Mouse (Mus musculus) left cerebral cortex, postnatal 4 days (tissue): ENCODE measurements at regions not wholly inside any gene's neighbourhood (a gene's known extent, or its start where the extent isn't known, plus 50 kb on each side); places are given as distances from the start of the nearest gene placed in this dataset.
"Not testable (repeated sequence)": the region's sequence is repeated elsewhere in the genome, so short reads cannot be mapped to it uniquely, and the experiment has no call there.

ENCODE experiments used
- DNase-seq: peaks from one replicate; pipeline ENCODE4 v3.0.0-alpha.2; 2022
- intact Hi-C: fragments of 180-260 bp; cut with DNase I; formaldehyde crosslinking; loops from one replicate; pipeline ENCODE4 v1.15.1; 2025

DNA sequence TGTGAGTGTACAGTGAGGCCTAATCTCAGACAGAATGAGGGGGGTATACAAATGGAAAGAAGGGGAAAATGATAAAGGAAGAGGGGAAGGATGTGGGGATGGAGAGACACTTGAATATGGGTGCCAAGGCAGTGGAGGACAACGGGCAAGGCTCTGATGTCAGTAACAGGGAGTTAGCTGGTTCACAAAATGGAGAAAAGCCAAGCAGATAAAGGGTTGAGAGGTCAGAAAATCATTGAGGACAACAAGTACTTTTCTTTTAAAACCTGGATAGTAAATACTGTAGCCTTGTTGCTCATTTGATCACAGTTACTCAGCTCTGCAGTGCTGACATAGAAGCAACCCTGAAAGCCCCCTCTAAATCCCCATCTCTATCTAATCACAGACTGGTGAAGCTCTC is 588.3 kb downstream of the Pdcd6ip start:
- intact Hi-C loops = no loop called here
- DNase-seq = no peak

DNA sequence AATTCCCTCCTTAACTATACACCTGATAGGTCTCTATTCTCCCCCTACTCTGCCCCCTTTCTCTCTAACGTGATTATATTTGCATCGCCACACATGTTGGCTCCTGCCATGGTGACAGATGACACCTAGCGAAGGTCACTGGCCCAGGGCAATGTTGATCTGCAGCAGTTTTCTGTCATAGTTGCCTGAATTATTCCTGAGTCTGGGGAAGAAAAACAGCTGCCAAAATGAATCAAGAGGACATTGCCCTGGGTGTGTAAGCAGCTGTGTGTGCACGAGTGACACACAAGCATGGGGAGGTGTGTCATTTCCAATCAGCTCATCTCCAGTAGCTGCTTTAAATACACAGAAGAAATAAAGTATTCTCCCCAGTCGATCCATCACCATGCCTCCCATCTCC is 592.5 kb downstream of the Pdcd6ip start:
- peak; percentile 4 for DNase-seq
- intact Hi-C loops = no loop called here

DNA sequence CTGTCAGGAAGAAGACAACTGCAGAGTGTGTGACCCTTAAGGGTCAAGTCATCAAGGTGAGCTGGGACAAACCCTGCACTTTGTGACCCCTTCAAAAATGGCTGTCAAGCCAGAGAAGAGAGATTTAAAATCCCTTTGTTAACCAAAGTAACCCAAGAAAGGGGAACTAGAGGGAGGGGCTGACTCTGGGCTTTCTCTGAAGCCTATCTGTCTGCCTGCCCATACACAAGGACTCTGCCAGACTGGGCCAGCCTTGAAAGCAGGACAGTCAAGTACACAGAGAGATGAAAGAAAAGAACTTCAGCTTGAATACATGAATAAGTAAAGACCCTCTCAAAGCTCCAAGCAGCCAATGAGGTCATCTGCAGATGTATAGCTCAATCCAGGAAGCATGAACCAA is 595.3 kb downstream of the Pdcd6ip start:
- DNase-seq = no peak
- intact Hi-C loops = no loop called here

DNA sequence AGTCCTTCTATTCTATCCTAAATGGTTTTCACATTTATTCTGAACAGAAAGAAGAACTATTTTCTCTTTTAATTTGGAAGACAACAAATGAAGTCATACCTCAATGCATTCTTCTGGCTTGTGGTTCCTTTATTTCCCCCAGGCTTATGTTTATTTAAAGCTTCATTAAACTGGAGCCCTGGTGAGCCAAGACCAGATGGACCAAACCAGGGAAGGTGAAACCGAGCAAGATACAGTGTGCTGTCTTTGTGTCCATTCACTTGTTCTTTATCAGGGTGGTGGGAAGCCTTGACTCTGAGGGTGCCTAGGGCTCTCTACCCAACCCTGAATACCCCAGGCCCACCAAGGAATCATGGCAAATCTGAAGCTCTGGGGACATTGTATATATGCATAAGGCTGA is 606.3 kb downstream of the Pdcd6ip start:
- intact Hi-C loops = no loop called here
- DNase-seq = no peak

DNA sequence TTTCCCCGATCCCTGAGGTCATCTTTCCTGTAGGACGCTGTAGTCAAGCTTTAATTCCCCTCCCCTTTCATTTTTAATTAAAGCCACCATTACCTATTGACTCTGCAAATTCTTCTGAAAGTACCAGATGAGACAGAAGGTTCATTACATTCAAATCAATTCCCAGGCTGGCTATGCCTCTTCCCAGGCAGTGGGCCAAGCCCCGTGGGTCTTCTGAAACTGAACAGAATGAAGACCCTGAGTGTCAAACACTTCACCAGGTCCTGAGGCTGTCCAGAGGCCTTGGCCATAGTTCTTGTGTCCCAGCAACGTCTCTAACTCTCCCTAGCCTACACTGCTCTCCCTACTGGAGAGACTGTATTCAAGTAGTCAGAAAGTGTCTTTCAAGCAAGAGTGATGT is 607.4 kb downstream of the Pdcd6ip start:
- intact Hi-C loops = no loop called here
- peak; percentile 84 for DNase-seq

DNA sequence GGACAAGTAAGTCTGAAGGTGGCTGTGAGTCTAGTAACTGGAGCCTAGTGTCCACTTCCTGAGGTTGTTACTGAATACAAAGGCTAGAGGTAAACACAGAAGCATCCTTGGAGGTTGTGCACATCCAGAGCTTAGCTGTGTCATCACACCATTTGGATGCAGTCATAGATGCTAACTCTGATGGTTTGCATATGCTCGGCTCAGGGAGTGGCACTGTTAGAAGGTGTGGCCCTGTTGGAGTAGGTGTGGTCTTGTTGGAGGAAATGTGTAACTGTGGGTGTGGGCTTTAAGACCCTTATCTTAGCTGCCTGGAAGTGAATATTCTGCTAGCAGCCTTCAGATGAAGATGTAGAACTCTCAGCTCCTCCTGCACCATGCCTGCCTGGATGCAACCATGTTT is 612.6 kb downstream of the Pdcd6ip start:
- intact Hi-C loops, DNase-seq: not testable (repeated sequence)

DNA sequence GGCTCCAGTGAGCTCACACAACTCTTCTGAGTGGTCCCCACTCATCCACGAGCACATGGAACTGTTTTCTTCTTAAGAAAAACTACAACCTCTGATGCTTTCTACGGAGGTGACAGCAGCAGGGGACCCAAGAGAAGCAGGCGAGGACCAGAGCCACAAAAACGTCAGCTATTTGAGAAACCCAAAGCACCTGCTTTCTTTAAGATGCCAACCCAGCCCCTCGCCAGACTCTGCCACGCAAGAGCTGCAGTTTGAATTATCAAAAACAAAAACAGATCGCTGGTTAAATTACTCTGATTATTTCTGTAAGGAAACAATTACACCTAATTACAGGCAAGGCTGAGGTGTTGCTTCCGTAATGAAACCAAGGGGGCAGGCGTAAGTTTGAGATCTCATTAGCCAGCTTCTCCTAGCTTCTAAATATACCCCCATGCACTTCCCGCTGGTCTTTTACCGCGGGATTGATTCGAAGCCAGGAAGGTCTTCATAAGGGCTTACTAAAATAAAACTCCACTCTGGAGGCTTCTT is 614.1 kb downstream of the Pdcd6ip start:
- intact Hi-C loops = no loop called here
- DNase-seq = no peak

DNA sequence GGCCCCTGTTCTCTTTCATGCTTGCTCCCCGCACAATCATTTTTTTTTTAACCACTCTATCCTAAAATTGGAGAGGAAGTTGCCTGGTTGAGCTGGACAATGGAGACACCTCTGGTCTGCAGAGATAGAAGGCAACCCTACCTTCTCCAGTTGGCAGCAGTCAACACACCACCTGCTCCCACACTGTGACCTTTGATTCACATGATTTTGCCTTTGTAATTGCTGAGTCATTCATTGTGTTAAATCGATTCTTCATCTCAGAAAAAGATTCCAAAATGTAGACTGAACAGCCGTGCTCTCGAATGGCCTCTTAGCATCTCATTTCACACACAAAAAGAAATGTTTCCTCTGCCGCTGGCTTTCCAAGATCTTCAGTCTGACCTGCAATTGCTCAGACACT is 616.2 kb downstream of the Pdcd6ip start:
- DNase-seq = no peak
- intact Hi-C loops = no loop called here

DNA sequence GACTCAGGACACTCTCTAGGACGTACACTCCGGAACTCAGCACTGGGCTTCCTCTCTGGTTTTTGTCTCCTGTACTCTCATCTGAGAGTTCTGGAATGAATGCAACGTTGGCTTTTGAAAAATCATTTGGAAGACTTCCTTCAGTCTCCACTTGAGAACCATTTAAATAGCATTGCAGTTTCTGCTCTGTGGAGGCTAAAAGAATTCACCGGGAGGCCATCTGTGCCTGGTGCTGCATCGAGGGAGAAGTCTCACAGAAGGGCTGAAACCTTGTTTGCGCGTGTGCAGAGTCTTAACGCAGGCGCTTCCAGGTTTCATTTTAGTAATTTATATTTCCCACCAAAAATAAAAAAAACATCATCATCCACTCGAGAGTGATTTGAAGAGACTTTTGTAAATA is 620.3 kb downstream of the Pdcd6ip start:
- no peak for DNase-seq
- intact Hi-C loops = no loop called here

DNA sequence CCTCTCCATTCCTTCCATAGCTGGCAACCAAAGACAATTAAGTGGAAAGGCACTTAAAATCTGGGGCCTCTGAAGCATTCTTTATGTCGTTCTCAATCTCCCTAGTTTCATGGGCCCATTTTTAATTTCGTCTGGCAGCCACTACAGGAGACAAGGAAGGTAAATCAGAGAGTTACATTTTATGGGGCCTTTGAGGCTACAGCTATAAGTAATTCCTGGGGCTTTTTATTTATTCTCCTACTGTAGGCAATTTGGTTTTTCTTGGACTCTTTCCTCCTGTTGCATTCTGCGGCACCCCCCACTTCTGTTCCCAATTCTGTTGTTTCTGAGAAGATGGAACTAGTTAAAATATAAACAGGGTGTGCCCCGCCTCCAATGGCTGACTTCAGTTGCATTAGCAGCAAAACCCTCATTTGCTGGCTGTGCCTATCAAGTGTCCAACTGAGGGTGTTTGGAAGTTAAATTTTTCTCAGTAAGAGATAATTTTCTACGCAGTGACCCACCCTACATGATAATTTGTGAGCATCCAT is 622.7 kb downstream of the Pdcd6ip start:
- no peak for DNase-seq
- intact Hi-C loops = no loop called here

DNA sequence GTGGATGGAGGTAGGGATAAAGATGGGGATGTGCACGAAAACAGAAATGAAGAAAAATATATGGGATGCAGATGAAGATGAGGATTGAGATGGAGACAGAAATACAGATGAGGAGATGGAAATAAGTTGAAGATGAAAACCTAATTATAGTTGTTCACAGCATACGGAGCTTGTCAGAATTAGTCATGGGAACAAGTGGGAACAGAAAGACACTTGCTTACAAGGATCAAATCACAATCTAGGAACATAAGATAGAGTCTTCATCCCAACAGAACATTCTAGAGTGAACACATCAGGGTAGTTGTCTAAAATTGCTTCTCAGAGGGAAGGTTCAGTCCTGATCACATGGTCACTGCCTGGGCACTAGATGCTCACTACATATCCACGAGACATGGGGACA is 633.2 kb downstream of the Pdcd6ip start:
- intact Hi-C loops = no loop called here
- no peak for DNase-seq

DNA sequence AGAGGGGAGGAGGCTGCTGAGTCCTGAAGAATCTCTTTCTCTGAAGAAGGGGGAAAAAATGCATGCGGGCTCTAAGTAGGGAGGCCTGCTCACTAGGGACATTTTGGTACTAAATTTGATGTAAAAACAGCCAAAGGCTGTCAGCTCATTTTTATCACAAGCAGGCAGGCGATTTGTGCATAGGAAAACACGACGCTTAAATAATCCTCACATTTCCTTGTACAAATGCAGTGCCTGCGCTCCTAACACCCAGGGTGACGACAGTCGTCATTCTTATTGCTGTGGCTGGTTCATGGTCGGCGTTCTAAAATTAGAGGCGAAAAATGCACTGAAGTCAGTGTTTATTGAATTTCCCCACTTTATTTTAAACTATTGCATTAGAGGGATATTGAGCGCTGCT is 650.6 kb downstream of the Pdcd6ip start:
- intact Hi-C loops = no loop called here
- no peak for DNase-seq

DNA sequence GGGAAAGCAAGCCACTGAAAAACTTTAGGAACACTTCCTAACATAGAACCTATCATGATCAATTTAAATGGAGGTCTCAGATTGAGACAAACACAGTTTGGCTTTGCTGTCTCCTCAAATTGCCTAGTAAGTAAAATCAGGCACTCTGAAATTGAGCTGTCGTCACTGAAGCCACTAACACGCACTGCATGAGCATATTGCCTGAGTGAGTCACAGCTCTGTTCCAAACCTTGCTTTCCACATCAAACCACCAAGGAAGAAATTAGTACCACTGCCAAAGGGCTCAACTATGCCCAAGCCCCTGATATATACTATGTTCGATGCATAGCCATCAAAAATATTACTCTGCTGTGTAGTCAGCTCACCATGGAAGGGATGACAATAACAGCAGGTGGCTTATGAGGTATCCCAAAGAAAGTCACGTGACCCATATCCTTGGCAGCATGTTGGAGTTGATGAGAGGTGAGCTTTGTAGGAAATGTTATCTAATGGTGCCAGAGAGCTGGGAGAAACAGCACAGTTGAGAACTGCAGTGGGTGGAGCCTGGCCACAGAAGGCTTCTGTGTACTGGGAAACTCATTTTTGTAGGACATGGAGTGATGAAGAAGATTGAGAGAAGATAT is 663.4 kb downstream of the Pdcd6ip start:
- intact Hi-C loops = no loop called here
- no peak for DNase-seq

DNA sequence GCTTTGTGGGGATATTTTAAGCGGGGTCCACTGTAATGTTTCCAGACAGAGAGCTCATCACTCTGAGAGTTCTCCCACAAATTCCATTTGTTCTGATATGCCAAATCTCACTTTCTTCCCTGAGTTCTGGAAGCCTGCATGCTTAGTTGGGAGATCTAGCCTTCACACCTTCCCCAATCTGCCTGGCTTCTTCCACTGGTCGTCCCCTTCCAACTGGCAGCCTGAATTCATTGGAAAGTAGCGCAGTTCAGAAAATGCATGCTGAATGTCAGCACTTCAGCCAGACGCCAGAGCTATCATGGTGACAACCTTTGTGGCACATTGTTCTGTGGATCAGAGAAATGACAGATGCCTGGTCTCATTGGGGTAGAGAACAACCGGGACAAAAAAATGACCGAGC is 667.2 kb downstream of the Pdcd6ip start:
- intact Hi-C loops = no loop called here
- DNase-seq = no peak

DNA sequence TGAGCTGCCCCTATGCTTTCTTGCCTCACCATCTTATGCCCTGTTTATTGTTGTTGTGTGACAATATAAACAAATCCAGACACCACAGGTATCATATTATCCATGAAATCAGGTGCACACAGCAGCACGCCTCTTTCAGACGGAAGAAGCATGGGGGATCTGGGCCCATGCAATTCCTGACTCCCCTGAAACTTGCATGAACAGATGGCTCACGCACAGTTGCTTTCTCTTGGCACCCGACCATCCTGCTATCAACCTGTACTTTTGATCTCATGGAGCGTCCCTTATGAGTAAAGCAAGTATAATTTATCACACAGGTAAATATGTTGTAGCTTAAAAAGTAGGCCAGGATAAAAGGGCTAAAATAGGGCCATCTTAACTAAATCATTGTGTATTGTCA is 674.1 kb downstream of the Pdcd6ip start:
- intact Hi-C loops = no loop called here
- DNase-seq = no peak

DNA sequence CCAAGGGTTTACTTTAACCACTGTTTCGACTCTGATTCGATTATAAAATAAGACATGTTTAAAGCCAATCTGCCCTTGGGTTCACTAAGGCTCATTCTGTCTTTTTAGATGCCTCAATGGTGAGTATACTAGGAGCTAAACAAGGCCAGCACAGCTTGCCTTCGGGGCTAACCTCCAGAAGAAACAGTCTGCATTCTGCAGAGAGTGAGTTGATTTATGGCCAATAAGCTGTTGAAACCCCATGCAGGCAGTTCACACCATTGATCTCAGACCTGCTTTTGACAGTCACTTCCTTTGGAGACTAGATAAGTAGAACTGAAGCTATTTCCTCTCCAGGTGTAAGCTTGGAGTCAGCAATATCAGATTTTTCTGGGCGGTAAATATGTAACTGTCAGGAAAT is 679.0 kb downstream of the Pdcd6ip start:
- intact Hi-C loops = loop anchor here (10.0 kb wide), 2 partner anchors 574 to 616 kb away; no protein-coding TSS in a partner anchor
- no peak for DNase-seq

DNA sequence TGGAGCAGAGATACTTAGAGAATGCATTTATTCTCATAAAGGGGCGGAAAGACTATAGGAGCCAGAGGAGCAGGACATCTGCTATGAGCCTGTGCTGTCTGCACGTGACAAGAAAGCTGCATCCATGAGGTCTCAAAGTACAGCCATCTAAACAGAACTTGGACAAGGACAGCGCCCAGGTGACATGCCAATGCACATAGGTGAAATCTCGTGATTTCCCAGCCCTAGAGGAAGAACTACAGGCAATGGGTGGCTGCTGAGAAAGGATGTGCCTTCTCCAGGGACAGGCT is 681.2 kb downstream of the Pdcd6ip start:
- intact Hi-C loops = loop anchor here (10.0 kb wide), 2 partner anchors 572 to 618 kb away; no protein-coding TSS in a partner anchor
- DNase-seq = no peak

DNA sequence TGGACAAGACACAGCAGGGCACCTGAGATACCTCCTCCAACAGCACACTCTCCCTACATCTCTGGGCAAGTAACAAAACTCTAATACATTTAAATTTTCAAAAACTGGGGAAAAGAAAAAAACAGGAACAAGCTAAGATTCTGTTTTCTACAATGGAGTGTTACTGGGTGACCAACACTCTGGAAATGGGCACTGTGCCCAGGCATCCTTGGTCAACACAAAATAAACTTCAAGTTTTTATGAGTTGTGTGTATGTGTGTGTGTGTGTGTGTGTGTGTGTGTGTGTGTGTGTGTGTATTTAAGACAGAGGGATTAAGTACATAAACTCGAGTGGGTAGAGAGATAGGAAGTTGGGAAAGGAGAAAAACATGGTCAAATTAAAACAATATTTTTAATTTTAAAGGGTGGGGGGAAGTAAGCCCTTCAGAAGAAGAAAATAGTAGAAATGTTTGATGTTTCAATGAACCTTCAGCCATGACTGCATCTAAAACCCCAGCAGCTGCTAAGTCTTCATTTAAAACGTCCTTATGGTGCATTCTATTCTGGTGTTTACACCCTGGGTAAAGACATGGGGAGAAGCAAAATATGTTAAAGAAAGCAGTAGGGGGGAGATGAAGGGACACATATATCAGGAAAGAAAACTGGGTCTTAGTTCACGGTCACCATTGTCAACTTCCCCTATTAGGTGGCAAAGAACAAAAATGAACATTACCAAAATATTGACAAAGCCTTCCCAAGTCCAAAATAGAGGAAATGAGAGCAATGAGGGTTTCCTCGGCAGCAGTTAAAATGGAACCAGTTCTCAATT is 681.8 kb downstream of the Pdcd6ip start:
- intact Hi-C loops = loop anchor here (10.0 kb wide), 2 partner anchors 571 to 619 kb away; no protein-coding TSS in a partner anchor
- no peak for DNase-seq

DNA sequence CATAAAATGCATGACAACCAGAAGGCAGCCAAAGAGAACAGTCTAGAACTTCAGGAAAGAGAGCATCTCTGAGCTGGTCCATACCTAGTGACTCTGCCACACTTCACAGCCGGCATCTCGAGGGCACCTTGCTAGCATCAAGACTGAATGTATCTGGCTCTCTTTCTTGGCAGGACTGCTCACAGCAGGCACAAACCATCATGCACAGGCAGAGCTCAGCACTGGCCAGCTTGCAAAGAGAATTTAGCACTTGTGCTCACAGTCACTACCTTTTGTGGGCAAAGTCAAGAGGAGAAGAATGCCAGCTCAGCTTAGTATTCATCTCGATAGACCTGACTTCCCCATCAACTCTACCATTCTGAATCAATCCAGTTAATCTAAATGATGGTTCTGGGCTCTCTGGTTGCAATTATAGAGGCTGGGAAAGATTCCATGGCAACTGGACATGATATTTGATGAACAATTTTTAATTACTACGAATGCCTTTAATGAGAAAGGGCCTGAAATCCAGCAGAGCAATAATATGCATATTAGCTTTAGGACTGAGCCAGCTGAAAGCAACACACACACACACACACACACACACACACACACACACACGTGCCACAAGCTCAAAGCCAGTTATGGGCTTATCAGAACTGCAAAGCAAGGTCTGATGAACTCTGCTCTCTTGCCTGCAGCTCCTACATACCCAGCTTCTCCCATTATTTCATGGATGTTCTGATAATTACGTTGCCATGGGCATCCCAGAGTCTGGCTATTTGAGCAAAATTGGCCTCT is 686.0 kb downstream of the Pdcd6ip start:
- DNase-seq = peak; percentile 33
- intact Hi-C loops = loop anchor here (10.0 kb wide), 2 partner anchors 567 to 623 kb away; no protein-coding TSS in a partner anchor

DNA sequence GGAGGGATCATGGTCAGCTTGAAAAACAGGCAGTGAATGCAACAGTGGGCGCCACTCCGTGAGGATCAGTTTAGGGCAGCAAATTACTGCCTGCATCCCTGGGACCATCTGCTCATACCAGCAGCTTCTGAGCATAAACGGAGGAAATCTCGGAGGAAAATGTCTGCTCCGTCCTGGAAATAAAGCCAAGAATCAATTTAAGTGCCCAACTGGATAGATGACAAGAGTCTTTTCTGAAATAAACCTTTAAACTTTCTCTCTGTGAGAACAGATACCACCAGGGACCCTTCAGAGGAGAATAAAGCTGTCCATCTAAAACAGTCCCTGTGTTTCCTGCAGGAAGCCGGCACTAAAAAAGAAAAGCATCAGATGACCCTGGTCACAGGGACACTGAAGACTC is 688.5 kb downstream of the Pdcd6ip start:
- intact Hi-C loops = loop anchor here (10.0 kb wide), 2 partner anchors 215 to 285 kb away; no protein-coding TSS in a partner anchor
- DNase-seq = peak; percentile 30

DNA sequence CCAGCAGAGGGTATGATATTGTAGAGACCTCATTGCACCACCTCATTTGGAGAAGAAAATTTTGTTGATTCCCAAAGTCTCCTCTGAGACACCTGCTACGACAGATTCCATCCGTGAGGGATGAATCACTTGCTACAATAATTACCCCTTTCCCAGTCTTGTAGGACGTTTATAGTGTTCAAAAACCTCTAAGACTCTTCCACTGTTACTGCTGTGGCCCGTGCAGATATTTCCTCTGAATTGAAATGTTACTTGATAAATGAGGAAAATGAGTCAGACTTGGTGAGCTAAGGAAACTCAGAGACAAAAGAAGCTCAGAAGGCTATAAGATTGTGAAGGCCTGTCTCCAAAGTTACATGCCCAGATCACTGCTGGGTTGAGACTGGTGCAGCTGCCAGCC is 700.0 kb downstream of the Pdcd6ip start:
- intact Hi-C loops = no loop called here

More for the DNA sequence above, 700.0 kb downstream of the Pdcd6ip start:
- DNase-seq = no peak
